Mouse (Mus musculus) large intestine, adult 2 months (tissue): ENCODE results near the gene Lrrc75a. TPM values are rescaled to one million over a fixed set of nuclear protein-coding genes. Genes with fewer than 3 reads are reported as not detected.

ENCODE experiments used
- DNase-seq: peaks from one replicate; pipeline ENCODE4 v3.0.0-alpha.2; 2012; ENCODE audit warnings: low read depth, low spot score
- WGBS: fragments of 180-500 bp; shearing (Covaris S2); methylation state at CpG from one replicate; pipeline ENCODE4 v1.1.7; 2018; 5-methylcytosine and 5-hydroxymethylcytosine counted together
- polyA plus RNA-seq: library from polyadenylated mRNA; depleted of rRNA; stranded (reverse); fragments of >200 nt; gene quantifications from 2 replicates; pipeline ENCODE4 v1.2.3, GENCODE M21; 2012

Gene Lrrc75a
- polyA plus RNA-seq, 1 experiment = 72.9 TPM

- peak; percentile 99 for DNase-seq
- 21% methylated on average over 10 of the region's 10 CpGs for WGBS
Measured at GRCm38 (mm10) chr11:62624341-62625291, 23.7 kb downstream of the Lrrc75a start.

DNA sequence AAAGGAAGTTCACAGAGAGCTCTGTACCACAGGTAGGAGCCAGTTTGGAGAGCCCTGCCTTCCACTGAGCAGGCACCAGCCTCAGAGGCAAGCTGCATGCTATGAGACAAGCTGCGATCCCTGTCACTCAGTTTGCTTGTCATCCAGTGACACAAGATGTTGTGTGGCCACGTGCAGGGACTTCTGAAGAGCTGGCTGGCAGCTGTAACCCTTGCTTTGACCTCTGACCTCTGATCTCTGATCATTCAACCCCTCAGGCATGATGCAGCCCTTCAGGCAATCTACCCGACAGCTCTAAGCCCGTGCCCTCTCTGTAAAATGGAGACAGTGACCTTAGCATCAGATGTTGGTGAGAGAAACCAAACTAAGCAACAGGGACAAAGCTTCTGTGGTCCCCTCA, 25.5 kb downstream of the Lrrc75a start:
- DNase-seq = no peak
- WGBS = 63% methylated on average over 4 of the region's 4 CpGs

DNA sequence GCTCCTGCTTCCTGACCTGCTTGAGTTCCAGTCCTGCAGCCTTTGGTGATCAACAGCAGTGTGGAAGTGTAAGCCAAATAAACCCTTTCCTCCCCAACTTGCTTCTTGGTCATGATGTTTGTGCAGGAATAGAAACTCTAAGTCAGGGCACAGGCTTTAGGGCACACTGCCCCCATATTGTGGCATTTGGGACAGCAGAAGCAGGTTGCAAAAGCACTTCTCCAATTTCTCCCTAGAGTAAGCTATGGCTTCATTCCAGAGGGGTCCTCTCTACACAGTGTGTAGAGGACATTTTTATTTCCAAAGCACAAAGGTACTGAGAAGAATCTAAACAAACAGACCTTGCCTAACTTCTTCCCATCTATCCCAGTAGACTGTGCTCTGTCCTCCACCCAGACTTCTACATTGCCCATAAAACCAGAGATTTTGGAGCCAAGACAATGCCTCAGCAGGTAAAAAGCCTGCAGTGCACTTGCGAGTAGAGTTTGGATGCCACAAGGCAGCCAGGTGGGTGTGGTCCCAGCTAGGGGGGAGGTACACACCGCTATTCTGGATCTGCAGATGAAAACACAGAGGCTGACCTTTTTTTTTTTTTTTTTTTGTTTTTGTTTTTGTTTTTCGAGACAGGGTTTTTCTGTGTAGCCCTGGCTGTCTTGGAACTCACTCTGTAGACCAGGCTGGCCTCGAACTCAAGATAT, 26.6 kb downstream of the Lrrc75a start:
- WGBS = 74% methylated on average over 4 of the region's 4 CpGs
- DNase-seq = no peak

DNA sequence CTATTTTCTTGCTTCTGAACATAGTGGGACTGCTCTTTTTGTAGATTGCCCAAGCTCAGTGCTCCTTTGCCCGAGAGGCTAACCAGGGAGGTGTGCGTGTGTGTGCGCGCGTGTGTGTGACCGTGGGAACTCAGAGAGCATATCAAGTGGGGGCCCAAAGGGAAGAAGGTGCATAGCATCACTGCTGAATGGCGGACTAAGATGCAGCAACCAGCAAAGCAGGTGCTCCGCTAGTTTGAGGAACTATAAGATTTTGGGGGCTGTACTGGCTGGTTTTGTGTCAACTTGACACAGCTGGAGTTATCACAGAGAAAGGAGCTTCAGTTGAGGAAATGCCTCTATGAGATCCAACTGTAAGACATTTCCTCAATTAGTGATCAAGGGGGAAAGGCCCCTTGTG, 27.2 kb downstream of the Lrrc75a start:
- no peak for DNase-seq
- 92% methylated on average over 8 of the region's 8 CpGs for WGBS

GRCm38 (mm10) chr11:62615456-62615855, 32.9 kb downstream of the Lrrc75a start:
- WGBS = 66% methylated on average over 4 of the region's 4 CpGs
- no peak for DNase-seq

DNA sequence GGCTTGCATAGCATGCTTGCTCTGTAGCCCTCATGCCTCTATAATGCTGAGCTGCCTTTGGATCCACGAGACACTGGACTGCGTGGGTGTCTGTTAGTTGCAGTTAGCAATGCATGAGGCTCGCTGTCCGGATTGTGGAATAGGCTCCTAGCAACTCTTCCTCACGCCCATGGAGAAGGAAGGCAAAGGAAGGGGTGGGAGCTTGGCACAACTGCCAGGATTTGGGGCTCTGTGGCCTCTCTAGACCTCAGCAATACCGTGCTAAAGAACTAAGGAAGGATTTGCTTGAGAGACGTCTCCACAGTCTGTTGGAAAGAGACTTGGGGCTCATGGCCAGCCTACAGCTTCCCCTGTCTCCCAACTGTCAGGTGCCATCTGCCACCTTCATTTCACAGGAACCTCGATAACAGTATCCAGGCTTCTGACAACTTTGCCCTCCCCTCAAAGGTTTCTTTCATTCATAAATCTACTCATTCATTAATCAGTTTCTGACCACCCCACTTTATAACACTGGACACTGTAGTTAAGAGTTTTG, 33.4 kb downstream of the Lrrc75a start:
- no peak for DNase-seq
- WGBS = 87% methylated on average over 8 of the region's 8 CpGs

- DNase-seq = peak; percentile 73
- WGBS = 27% methylated on average over 19 of the region's 19 CpGs
Measured at GRCm38 (mm10) chr11:62613657-62614365, 34.5 kb downstream of the Lrrc75a start.

GRCm38 (mm10) chr11:62612604-62613003, 35.7 kb downstream of the Lrrc75a start:
- DNase-seq = no peak
- WGBS = 92% methylated on average over 10 of the region's 10 CpGs

DNA sequence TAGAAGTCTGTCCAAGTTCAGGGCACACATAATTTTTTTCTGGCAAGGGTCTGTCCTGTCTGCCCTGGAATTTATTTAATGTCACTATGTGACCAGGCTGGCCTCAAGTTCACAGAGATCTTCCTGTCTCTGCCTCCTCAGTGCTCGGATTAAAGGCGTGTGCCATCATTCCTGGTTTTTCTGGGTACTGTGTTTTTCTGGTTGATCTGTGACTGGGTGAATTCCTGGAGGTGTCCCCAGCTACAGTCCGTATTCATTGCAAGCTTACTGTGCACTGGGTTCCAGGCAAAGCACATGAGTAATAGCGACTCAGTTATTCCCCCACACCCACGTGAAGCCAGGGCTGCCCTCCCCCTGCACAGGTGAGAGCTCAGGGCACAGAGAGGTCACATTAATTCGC, 38.0 kb downstream of the Lrrc75a start:
- DNase-seq = no peak
- WGBS = 78% methylated on average over 6 of the region's 6 CpGs

GRCm38 (mm10) chr11:62608826-62609675, 39.3 kb downstream of the Lrrc75a start:
- DNase-seq = no peak
- 63% methylated on average over 10 of the region's 10 CpGs for WGBS

DNA sequence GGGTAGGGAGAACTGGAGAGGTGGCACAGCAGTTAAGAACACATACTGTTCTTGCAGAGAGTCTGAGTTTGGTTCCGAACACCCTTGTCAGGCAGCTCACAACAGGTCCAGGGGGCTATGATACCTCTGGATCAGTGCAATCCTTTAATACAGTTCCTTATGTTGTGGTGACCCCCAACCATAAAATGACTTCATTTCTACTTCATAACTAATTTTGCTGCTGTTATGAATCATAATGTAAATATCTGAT, 40.4 kb downstream of the Lrrc75a start:
- 100% methylated on average over 1 of the region's 1 CpGs for WGBS
- DNase-seq = no peak

DNA sequence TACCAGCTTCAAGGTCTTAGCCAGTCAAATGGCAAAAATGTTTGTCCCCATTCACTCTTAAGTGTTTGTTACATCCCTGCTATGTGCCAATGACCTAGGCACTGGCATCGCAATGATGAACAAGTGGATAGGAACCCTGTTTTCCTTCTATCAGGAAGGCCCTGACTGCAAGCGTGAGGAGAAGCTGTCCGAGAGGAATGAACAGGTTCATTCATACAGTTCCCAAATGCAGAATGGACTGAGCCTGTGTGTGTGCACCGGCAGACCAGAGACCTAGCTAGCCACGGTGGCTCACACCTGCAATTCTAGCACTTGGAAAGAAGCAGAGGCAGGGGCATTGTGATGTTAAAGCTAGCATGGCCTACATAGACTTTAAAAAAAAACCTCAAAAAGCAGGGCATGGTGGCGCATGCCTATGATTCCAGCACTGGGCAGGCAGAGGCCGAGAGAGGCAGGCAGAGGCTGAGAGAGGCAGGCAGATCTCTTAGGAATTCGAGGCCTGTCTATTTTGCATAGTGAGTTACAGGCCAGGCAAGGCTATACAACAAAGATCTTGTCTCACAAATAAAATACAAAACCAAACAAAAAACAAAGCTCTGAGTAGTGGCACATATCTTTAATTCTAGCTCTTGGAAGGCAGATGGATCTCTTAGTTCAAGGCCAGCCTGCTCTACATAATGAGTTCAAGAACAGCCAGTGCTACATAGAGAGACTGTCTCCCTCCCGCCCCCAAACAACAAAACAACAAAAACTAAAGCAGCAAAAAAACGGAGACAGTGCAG, 41.0 kb downstream of the Lrrc75a start:
- 72% methylated on average over 10 of the region's 10 CpGs for WGBS
- DNase-seq = no peak

DNA sequence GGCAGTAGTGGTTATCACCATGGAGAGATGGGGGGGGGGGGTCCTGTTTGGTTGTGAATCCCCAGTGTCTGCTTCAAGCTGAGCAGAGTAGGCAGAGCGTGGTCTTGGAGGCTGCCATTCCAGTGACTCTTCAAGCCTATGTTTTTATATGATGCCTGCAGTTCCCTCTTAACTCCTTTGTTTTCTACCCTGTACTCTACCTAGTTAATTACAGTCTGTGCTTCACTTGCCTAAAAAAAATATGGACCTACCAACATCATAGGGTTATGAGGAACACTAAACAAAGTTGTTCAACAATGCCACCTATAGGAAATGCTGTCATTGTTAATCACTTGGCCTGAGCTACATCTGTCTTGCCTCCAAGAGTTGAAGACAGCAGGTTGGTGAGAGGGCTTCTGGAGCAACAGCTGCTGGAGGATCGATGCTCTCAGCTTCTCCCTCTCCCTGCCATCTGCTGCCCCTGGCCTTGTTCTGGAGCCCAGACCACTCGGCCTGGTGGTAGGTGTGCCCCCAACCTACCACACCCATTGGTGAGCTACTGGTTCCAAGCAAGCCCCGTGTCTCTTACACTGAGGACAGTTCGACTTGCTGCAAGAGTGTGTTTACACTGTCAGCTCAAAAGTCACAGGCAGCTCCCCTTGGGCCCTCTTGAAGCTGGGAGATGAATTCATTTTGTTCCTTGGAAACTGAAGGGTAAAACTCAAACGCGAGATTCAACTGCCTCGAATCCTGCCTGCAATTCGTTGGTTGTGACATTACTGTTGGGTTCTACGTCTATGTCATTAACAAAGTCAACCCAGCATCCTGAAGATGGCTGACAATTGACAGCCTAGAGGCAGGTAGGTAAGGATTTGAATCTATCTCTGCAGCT, 41.8 kb downstream of the Lrrc75a start:
- 52% methylated on average over 10 of the region's 10 CpGs for WGBS

DNA sequence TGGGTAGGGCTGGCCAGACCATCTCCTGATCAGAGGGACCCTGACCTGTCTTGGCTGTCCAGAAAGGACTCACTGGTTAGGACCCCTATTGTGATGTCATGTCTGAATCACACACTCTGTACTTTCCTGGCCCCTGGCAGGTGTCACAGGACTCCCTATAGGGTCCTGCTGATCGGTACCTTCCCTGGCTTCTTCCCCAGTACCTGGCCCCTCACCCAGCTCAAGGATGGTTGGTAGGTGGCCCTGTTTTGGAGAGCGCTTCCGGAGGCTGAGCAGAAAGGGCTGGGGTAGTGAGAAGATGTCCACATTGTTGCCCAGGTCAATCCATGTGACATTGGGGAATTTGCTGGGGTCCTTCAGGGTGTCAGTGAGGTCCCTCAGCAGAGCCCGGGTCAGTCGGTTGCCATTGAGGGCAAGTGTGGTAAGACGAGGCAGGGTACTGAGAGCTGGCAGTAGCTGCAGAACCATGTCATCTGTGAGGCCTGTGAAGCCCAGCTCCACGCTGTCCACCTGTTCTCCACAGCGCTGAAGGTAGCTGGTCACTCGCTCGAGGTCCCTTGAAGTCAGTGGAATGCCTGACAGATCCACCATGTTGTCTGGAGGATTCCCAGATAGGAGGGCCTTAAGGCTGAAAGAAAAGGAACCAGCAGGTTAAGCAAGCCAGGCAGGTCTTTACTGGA, 42.6 kb downstream of the Lrrc75a start:
- DNase-seq = no peak
- 71% methylated on average over 10 of the region's 10 CpGs for WGBS

More for the DNA sequence above, 41.8 kb downstream of the Lrrc75a start:
- no peak for DNase-seq

- DNase-seq = no peak
- WGBS = 32% methylated on average over 3 of the region's 3 CpGs
Measured at GRCm38 (mm10) chr11:62604886-62605618, 43.3 kb downstream of the Lrrc75a start.

GRCm38 (mm10) chr11:62604123-62604706, 44.1 kb downstream of the Lrrc75a start:
- no peak for DNase-seq
- 18% methylated on average over 5 of the region's 5 CpGs for WGBS
